Mouse (Mus musculus) limb, embryonic 10.5 days (tissue): ENCODE data around the gene Gng12. TPM values are rescaled to one million over a fixed set of nuclear protein-coding genes. Genes with fewer than 3 reads are reported as not detected.
"Not testable (repeated sequence)": the region's sequence is repeated elsewhere in the genome, so short reads cannot be mapped to it uniquely, and the experiment has no call there.

Experiments
- DNase-seq: peaks from one replicate; pipeline ENCODE4 v3.0.0-alpha.2; 2017; ENCODE audit warnings: low spot score
- H3K27ac ChIP-seq: fragments of 300-500 bp; sonication (generic); 2 replicates; pipeline ENCODE4 v1.5.1; 2016; ENCODE audit warnings: mild to moderate bottlenecking
- H3K27me3 ChIP-seq: fragments of 300-500 bp; sonication (generic); 2 replicates; pipeline ENCODE4 v1.6.1; 2016; ENCODE audit warnings: low read depth, mild to moderate bottlenecking; ENCODE audit not compliant: poor library complexity, severe bottlenecking
- H3K36me3 ChIP-seq: fragments of 300-500 bp; sonication (generic); 2 replicates; pipeline ENCODE4 v1.6.1; 2016; ENCODE audit warnings: mild to moderate bottlenecking, moderate library complexity
- H3K4me1 ChIP-seq: fragments of 300-500 bp; sonication (generic); 2 replicates; pipeline ENCODE4 v1.6.1; 2016
- H3K4me3 ChIP-seq: fragments of 300-500 bp; sonication (generic); 2 replicates; pipeline ENCODE4 v1.5.1; 2016; ENCODE audit warnings: mild to moderate bottlenecking, moderate library complexity
- H3K9me3 ChIP-seq: fragments of 300-500 bp; sonication (generic); replicated peaks from 2 replicates; pipeline ENCODE4 v1.6.1; 2016; ENCODE audit warnings: mild to moderate bottlenecking
- WGBS: fragments of 180-500 bp; shearing (Covaris S2); methylation state at CpG from one replicate; pipeline ENCODE4 v1.1.7; 2016; 5-methylcytosine and 5-hydroxymethylcytosine counted together
- polyA plus RNA-seq: library from polyadenylated mRNA; unstranded; fragments of >200 nt; fragmentation: Nextera tagmentation; extraction: Ambion mirVana; gene quantifications from 2 replicates; pipeline ENCODE4 v1.2.1, GENCODE M21; 2016

The Gng12 gene
- polyA plus RNA-seq, 1 experiment from 2014 or later: 61.2 TPM

- no peak overlapping the region for H3K27ac ChIP-seq
- no peaks in the 10 kb centered on the region for H3K36me3 ChIP-seq
- WGBS: 62% methylated on average over 5 of the region's 5 CpGs
- no peak overlapping the region for H3K4me3 ChIP-seq
- DNase-seq: no peak
- no peaks in the 10 kb centered on the region for H3K27me3 ChIP-seq
- no peaks in the 10 kb centered on the region for H3K9me3 ChIP-seq
- H3K4me1 ChIP-seq: peaks cover 35% of the 10 kb centered on the region
These were observed 134.6 kb downstream of the Gng12 start for GRCm38 (mm10) chr6:67030846-67031245.

DNA sequence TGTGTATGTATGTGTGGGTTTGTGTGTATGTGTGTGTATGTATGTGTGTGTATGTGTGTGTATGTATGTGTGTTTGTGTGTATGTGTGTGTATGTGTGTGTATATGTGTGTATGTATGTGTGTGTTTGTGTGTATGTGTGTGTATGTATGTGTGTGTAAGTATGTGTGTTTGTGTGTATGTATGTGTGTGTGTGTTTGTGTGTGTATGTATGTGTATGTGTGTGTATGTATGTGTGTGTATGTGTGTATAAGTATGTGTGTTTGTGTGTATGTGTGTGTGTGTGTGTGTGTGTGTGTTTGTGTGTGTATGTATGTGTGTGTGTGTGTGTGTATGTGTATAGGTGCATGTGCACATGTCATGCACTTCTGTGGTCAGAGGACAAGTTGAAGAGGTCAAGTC lies 136.4 kb downstream of the Gng12 start:
- peaks cover 35% of the 10 kb centered on the region for H3K4me1 ChIP-seq
- H3K27ac ChIP-seq, H3K27me3 ChIP-seq, H3K4me3 ChIP-seq, DNase-seq, H3K36me3 ChIP-seq, H3K9me3 ChIP-seq: not testable (repeated sequence)

- not testable (repeated sequence) for DNase-seq, H3K27me3 ChIP-seq, H3K27ac ChIP-seq, H3K36me3 ChIP-seq, H3K4me3 ChIP-seq, H3K9me3 ChIP-seq
- peaks cover 39% of the 10 kb centered on the region for H3K4me1 ChIP-seq
- WGBS: 96% methylated on average over 3 of the region's 4 CpGs
These were observed 136.8 kb downstream of the Gng12 start for GRCm38 (mm10) chr6:67032972-67033371.

GRCm38 (mm10) chr6:67033604-67034003 lies 137.4 kb downstream of the Gng12 start:
- WGBS: 74% methylated on average over 4 of the region's 4 CpGs
- H3K27ac ChIP-seq: no peak overlapping the region

DNA sequence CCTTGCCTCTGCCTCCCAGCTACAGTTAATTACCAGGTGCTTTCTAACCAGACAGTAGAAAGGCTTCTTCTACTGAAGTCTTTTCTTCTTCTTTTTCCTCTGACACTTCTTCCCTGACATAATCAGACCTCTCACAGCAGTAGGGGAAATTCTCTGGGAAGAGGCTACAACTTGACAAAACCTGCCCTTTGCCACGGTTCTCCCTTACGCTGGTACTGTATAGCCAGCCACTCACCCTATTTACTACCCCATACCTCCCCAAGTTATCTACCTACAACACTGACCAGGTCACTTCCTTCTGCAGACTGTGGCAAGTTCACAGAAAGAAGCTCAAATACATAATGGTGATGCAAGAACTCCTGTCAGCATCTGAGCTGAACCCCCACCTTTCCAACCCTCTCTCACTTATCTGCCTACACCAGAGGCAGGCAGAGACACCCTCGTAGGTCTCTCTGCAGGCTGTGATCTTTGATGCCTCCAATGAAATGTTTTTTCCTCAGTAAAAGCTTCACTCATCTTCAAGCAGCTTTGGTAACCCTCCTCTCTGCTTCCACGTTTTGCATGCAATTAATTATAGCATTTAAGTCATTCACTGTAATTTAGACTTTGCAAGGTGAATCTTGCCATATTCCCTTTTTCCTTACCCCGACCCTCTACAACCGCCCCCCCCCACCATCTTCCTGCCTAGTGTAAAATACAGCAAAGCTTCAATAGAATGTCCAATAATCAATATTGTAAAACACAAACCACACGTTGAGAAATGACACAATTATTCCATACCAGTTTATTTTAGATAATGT lies 138.3 kb downstream of the Gng12 start:
- no peak for DNase-seq
- H3K4me3 ChIP-seq: no peak overlapping the region
- 61% methylated on average over 7 of the region's 7 CpGs for WGBS
- peaks cover 39% of the 10 kb centered on the region for H3K4me1 ChIP-seq
- H3K27ac ChIP-seq: no peak overlapping the region
- H3K27me3 ChIP-seq: no peaks in the 10 kb centered on the region
- H3K36me3 ChIP-seq: no peaks in the 10 kb centered on the region
- no peaks in the 10 kb centered on the region for H3K9me3 ChIP-seq

More at GRCm38 (mm10) chr6:67033604-67034003, 137.4 kb downstream of the Gng12 start:
- H3K36me3 ChIP-seq: no peaks in the 10 kb centered on the region
- peaks cover 41% of the 10 kb centered on the region for H3K4me1 ChIP-seq
- no peaks in the 10 kb centered on the region for H3K27me3 ChIP-seq
- DNase-seq: no peak
- no peaks in the 10 kb centered on the region for H3K9me3 ChIP-seq
- H3K4me3 ChIP-seq: no peak overlapping the region

DNA sequence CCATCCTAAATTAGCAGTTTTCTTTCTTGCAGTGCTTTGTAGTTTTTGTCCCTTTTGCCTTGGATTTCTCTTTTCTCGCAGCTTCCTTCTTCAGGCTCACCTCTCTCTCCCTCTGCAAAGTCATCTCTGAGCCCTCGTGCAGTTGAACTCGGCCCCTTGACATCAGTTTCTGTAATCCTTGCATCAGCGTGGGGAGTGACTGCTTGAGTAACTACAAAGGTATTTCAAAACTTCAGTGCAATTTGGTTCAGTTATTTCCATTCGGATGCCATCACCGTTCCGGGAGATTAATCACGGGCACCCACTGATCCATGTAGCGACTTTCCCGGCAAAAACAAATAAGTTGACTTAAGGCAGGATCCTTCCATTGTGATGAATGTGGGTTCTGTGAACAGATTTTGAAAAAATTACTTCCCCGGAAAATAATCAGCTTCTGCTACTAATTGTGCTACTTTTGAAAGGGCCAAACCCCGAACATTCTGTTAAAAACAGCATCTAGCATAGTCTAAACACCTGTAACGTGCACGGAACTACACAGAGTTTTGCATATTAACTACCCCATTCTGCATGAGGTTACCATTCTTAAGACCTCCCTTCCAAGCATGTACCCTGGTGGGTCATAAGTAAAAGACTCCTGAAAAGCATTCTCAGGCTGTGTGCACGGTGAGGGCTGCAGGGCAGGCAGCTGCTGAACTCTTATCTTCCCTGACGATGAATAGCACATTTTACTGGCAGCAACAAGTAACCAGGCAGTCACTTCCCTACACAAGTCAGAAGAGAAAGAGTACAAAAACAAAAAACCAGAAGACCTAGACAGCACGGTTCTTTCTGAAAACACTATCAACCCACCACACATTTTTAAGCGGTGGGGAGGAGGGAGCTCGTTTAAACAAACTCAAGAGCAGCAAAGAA lies 139.4 kb downstream of the Gng12 start:
- peak overlapping the region; percentile 95; the same call in 1 of the 2 replicates for H3K27ac ChIP-seq
- 28% methylated on average over 19 of the region's 19 CpGs for WGBS
- H3K9me3 ChIP-seq: no peaks in the 10 kb centered on the region

GRCm38 (mm10) chr6:67036356-67036811 lies 140.2 kb downstream of the Gng12 start:
- WGBS: under 1% methylated on average over 29 of the region's 29 CpGs

More for the DNA sequence above, 139.4 kb downstream of the Gng12 start:
- DNase-seq: no peak
- no peaks in the 10 kb centered on the region for H3K36me3 ChIP-seq
- no peaks in the 10 kb centered on the region for H3K27me3 ChIP-seq
- peak overlapping the region; percentile 83 for H3K4me3 ChIP-seq
- H3K4me1 ChIP-seq: peaks cover 30% of the 10 kb centered on the region

GRCm38 (mm10) chr6:67036837-67037628 lies 140.8 kb downstream of the Gng12 start, which contains the start of gene Gadd45a:
Gadd45a (minus strand) TSS chr6:67037457.
- peak within 1 kb of the TSS; percentile 83 for H3K4me3 ChIP-seq
- H3K27me3 ChIP-seq: no peaks in the 10 kb centered on the region
- peaks cover 33% of the 10 kb centered on the region for H3K4me1 ChIP-seq
- peak within 1 kb of the TSS; percentile 95 for H3K27ac ChIP-seq
- DNase-seq: peak; percentile 94
- H3K9me3 ChIP-seq: no peaks in the 10 kb centered on the region
- H3K36me3 ChIP-seq: no peaks in the 10 kb centered on the region
- WGBS: 0% methylated on average over 69 of the region's 69 CpGs

More at GRCm38 (mm10) chr6:67036356-67036811, 140.2 kb downstream of the Gng12 start:
- peak; percentile 86 for DNase-seq
- Histone ChIP-seq H3K9me3 (no peaks in the 10 kb centered on the region), H3K4me3 (peak overlapping the region; percentile 83), H3K27ac (peak overlapping the region; percentile 95), H3K36me3 (no peaks in the 10 kb centered on the region), H3K4me1 (peaks cover 33% of the 10 kb centered on the region), H3K27me3 (no peaks in the 10 kb centered on the region)

GRCm38 (mm10) chr6:67038964-67039363 lies 142.8 kb downstream of the Gng12 start:
- Histone ChIP-seq H3K27ac (no peak overlapping the region), H3K4me1 (peaks cover 32% of the 10 kb centered on the region), H3K9me3 (no peaks in the 10 kb centered on the region), H3K27me3 (no peaks in the 10 kb centered on the region), H3K4me3 (no peak overlapping the region), H3K36me3 (no peaks in the 10 kb centered on the region)
- whole genome bisulfite sequencing: 95% methylated on average over 3 of the region's 3 CpGs
- no peak for DNase-seq

DNA sequence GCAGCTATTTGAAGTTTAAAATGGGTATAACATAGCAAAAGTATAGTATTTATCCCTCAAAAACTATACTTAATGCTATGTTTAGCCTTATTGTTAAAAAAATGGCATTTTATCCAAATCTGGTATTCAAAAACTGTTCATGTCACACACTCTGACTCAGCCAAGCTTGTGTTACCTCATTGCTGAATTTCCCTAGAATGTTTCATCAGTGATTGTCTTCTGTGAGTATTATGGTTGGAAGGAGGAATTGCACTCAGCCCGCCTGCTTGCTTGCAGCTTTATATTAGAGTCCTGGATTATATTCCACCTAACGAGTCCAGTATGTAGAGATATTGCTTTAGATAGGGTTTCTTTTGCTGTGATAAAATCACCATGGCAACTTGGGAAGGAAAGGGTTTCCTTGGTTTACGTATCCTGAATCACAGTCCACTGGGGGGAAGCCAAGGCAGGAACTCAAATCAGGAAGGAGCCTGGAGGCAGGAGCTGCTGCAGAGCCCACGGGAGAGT lies 144.8 kb downstream of the Gng12 start:
- H3K4me3 ChIP-seq: no peak overlapping the region
- no peaks in the 10 kb centered on the region for H3K36me3 ChIP-seq
- 61% methylated on average over 4 of the region's 4 CpGs for WGBS
- H3K9me3 ChIP-seq: no peaks in the 10 kb centered on the region
- no peaks in the 10 kb centered on the region for H3K27me3 ChIP-seq
- peaks cover 15% of the 10 kb centered on the region for H3K4me1 ChIP-seq
- no peak for DNase-seq
- H3K27ac ChIP-seq: no peak overlapping the region

GRCm38 (mm10) chr6:67045424-67045823 lies 149.2 kb downstream of the Gng12 start:
- Histone ChIP-seq H3K4me1 (peaks cover 32% of the 10 kb centered on the region), H3K27ac (no peak overlapping the region), H3K36me3 (no peaks in the 10 kb centered on the region), H3K9me3 (no peaks in the 10 kb centered on the region), H3K4me3 (no peak overlapping the region), H3K27me3 (no peaks in the 10 kb centered on the region)
- 88% methylated on average over 3 of the region's 3 CpGs for WGBS
- no peak for DNase-seq

DNA sequence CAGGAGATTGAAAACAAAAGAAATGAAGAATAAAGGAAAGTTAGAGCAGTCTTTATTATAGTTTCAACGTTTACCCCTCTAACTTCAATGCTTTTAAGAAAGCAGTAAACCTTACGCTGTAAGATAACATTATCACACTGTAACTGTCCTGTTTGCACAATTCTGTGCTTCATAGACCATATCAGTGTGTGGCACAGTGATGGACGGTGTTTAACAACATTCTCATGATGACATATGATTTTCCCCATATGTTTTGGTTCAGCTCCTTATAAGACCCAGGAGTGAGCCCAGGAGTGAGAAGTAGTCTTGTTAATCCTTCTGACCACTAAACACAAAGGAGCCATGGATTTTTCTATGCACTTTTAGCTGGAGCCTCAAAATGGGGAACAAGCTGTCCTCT lies 150.7 kb downstream of the Gng12 start:
- Histone ChIP-seq H3K4me1 (peaks cover 29% of the 10 kb centered on the region), H3K9me3 (no peaks in the 10 kb centered on the region), H3K27me3 (no peaks in the 10 kb centered on the region), H3K36me3 (no peaks in the 10 kb centered on the region), H3K4me3 (no peak overlapping the region), H3K27ac (no peak overlapping the region)
- DNase-seq: no peak
- WGBS: 92% methylated on average over 3 of the region's 3 CpGs
